Mouse (Mus musculus) heart, embryonic 13.5 days (tissue): ENCODE data around the gene Ccdc28b. TPM values are rescaled to one million over a fixed set of nuclear protein-coding genes. Genes with fewer than 3 reads are reported as not detected.

Experiments used
- ATAC-seq: fragments of 200-750 bp; cut with Nextera tagmentation; 2 replicates; pipeline ENCODE4 v1.8.0; 2017; ENCODE audit warnings: moderate TSS enrichment; ENCODE audit not compliant: insufficient number of reproducible peaks, low FRiP score, low TSS enrichment; ENCODE audit errors: extremely low read depth
- H3K27ac ChIP-seq: fragments of 300-500 bp; sonication (generic); replicated peaks from 2 replicates; pipeline ENCODE4 v1.5.1; 2015; ENCODE audit warnings: moderate library complexity, mild to moderate bottlenecking, inconsistent platforms
- H3K27me3 ChIP-seq: fragments of 300-500 bp; sonication (generic); replicated peaks from 2 replicates; pipeline ENCODE4 v1.6.1; 2015; ENCODE audit warnings: mild to moderate bottlenecking, inconsistent platforms
- H3K36me3 ChIP-seq: fragments of 300-500 bp; sonication (generic); 2 replicates; pipeline ENCODE4 v1.6.1; 2015; ENCODE audit warnings: mild to moderate bottlenecking, inconsistent platforms
- H3K4me1 ChIP-seq: fragments of 300-500 bp; sonication (generic); 2 replicates; pipeline ENCODE4 v1.6.1; 2015; ENCODE audit warnings: inconsistent platforms
- H3K4me2 ChIP-seq: fragments of 300-500 bp; sonication (generic); 2 replicates; pipeline ENCODE4 v1.6.1; 2015; ENCODE audit warnings: inconsistent platforms, mild to moderate bottlenecking, moderate library complexity
- H3K4me3 ChIP-seq: fragments of 300-500 bp; sonication (generic); 2 replicates; pipeline ENCODE4 v1.5.1; 2015; ENCODE audit warnings: moderate library complexity, mild to moderate bottlenecking, inconsistent platforms
- H3K9ac ChIP-seq: fragments of 300-500 bp; sonication (generic); 2 replicates; pipeline ENCODE4 v1.6.1; 2015; ENCODE audit warnings: inconsistent platforms, mild to moderate bottlenecking, moderate library complexity
- H3K9me3 ChIP-seq: fragments of 300-500 bp; sonication (generic); 2 replicates; pipeline ENCODE4 v1.6.1; 2016; ENCODE audit warnings: inconsistent platforms
- WGBS: fragments of 180-500 bp; shearing (Covaris S2); methylation state at CpG from one replicate; pipeline ENCODE4 v1.1.7; 2015; ENCODE audit warnings: mixed read lengths; 5-methylcytosine and 5-hydroxymethylcytosine counted together
- polyA plus RNA-seq: library from polyadenylated mRNA; unstranded; fragments of >200 nt; fragmentation: Nextera tagmentation; extraction: Ambion mirVana; gene quantifications from 2 replicates; pipeline ENCODE4 v1.2.1, GENCODE M21; 2015

The Ccdc28b gene
- polyA plus RNA-seq, 1 experiment from 2014 or later, result 41.1 TPM

GRCm38 (mm10) chr4:129640638-129641467, 17.1 kb upstream of the Ccdc28b start, which contains the start of gene Txlna:
Gene Txlna (minus strand): TSS chr4:129641065.
- under 1% methylated on average over 60 of the region's 60 CpGs for WGBS
- Histone ChIP-seq H3K4me3 (peak within 1 kb of the TSS; percentile 66), H3K9ac (peak within 1 kb of the TSS; percentile 91), H3K4me2 (peak within 1 kb of the TSS; percentile 87), H3K27me3 (no peaks in the 10 kb centered on the region), H3K36me3 (peaks cover 58% of the 10 kb centered on the region), H3K4me1 (peaks cover 28% of the 10 kb centered on the region), H3K9me3 (no peaks in the 10 kb centered on the region), H3K27ac (peak within 1 kb of the TSS; percentile 94)
- ATAC-seq, result peak; percentile 90

GRCm38 (mm10) chr4:129640101-129640637, 16.4 kb upstream of the Ccdc28b start:
- no peaks in the 10 kb centered on the region for H3K9me3 ChIP-seq
- peak overlapping the region; percentile 94 for H3K27ac ChIP-seq
- H3K36me3 ChIP-seq, result peaks cover 58% of the 10 kb centered on the region
- peaks cover 28% of the 10 kb centered on the region for H3K4me1 ChIP-seq
- H3K4me3 ChIP-seq, result peak overlapping the region; percentile 66
- peak overlapping the region; percentile 91 for H3K9ac ChIP-seq
- 6% methylated on average over 17 of the region's 17 CpGs for WGBS
- H3K4me2 ChIP-seq, result peak overlapping the region; percentile 87
- H3K27me3 ChIP-seq, result no peaks in the 10 kb centered on the region
- no peak for ATAC-seq

- no peak for ATAC-seq
- Histone ChIP-seq H3K9ac (peak overlapping the region; percentile 91), H3K9me3 (no peaks in the 10 kb centered on the region), H3K27ac (no peak overlapping the region), H3K36me3 (peaks cover 58% of the 10 kb centered on the region), H3K27me3 (no peaks in the 10 kb centered on the region), H3K4me2 (peak overlapping the region; percentile 87), H3K4me1 (peaks cover 28% of the 10 kb centered on the region), H3K4me3 (peak overlapping the region; percentile 66)
- WGBS, result 81% methylated on average over 15 of the region's 15 CpGs
These were observed 15.5 kb upstream of the Ccdc28b start for GRCm38 (mm10) chr4:129639221-129639620.

GRCm38 (mm10) chr4:129633852-129634251, 10.1 kb upstream of the Ccdc28b start:
- Histone ChIP-seq H3K27me3 (no peaks in the 10 kb centered on the region), H3K9ac (no peak overlapping the region), H3K4me3 (no peak overlapping the region), H3K27ac (no peak overlapping the region), H3K4me1 (peaks cover 9% of the 10 kb centered on the region), H3K4me2 (no peak overlapping the region), H3K36me3 (peaks cover 99% of the 10 kb centered on the region), H3K9me3 (no peaks in the 10 kb centered on the region)
- WGBS, result 84% methylated on average over 6 of the region's 6 CpGs
- ATAC-seq, result no peak

- no peaks in the 10 kb centered on the region for H3K27me3 ChIP-seq
- no peaks in the 10 kb centered on the region for H3K4me1 ChIP-seq
- no peak for ATAC-seq
- peaks cover 100% of the 10 kb centered on the region for H3K36me3 ChIP-seq
- no peaks in the 10 kb centered on the region for H3K9me3 ChIP-seq
- H3K9ac ChIP-seq, result no peak overlapping the region
- H3K27ac ChIP-seq, result no peak overlapping the region
- H3K4me2 ChIP-seq, result no peak overlapping the region
- 89% methylated on average over 12 of the region's 12 CpGs for WGBS
- no peak overlapping the region for H3K4me3 ChIP-seq
These were observed 8.1 kb upstream of the Ccdc28b start for GRCm38 (mm10) chr4:129631867-129632266.

GRCm38 (mm10) chr4:129630944-129631343, 7.2 kb upstream of the Ccdc28b start:
- Histone ChIP-seq H3K9ac (no peak overlapping the region), H3K4me1 (peaks cover under 1% of the 10 kb centered on the region; the same call in 1 of the 2 replicates), H3K4me2 (no peak overlapping the region), H3K27ac (no peak overlapping the region), H3K9me3 (no peaks in the 10 kb centered on the region), H3K27me3 (no peaks in the 10 kb centered on the region), H3K4me3 (no peak overlapping the region), H3K36me3 (peaks cover 100% of the 10 kb centered on the region)
- no peak for ATAC-seq
- 85% methylated on average over 4 of the region's 4 CpGs for WGBS

GRCm38 (mm10) chr4:129626035-129626434, 2.3 kb upstream of the Ccdc28b start:
- no peak overlapping the region for H3K27ac ChIP-seq
- ATAC-seq, result no peak
- H3K9ac ChIP-seq, result peak overlapping the region; percentile 92; the same call in 1 of the 2 replicates
- no peaks in the 10 kb centered on the region for H3K9me3 ChIP-seq
- H3K4me2 ChIP-seq, result no peak overlapping the region
- H3K36me3 ChIP-seq, result peaks cover 53% of the 10 kb centered on the region
- no peaks in the 10 kb centered on the region for H3K27me3 ChIP-seq
- no peak overlapping the region for H3K4me3 ChIP-seq
- 73% methylated on average over 6 of the region's 6 CpGs for WGBS
- H3K4me1 ChIP-seq, result peaks cover 36% of the 10 kb centered on the region

GRCm38 (mm10) chr4:129625496-129625895, 1.7 kb upstream of the Ccdc28b start:
- no peaks in the 10 kb centered on the region for H3K9me3 ChIP-seq
- peak overlapping the region; percentile 78; the same call in 1 of the 2 replicates for H3K4me3 ChIP-seq
- H3K27me3 ChIP-seq, result no peaks in the 10 kb centered on the region
- peaks cover 47% of the 10 kb centered on the region for H3K36me3 ChIP-seq
- WGBS, result 43% methylated on average over 4 of the region's 4 CpGs
- ATAC-seq, result no peak
- H3K9ac ChIP-seq, result peak overlapping the region; percentile 92
- peak overlapping the region; percentile 90 for H3K27ac ChIP-seq
- H3K4me2 ChIP-seq, result peak overlapping the region; percentile 88
- H3K4me1 ChIP-seq, result peaks cover 36% of the 10 kb centered on the region

- Histone ChIP-seq H3K9ac (peak overlapping the region; percentile 92), H3K36me3 (peaks cover 42% of the 10 kb centered on the region), H3K27me3 (no peaks in the 10 kb centered on the region), H3K27ac (peak overlapping the region; percentile 90), H3K9me3 (no peaks in the 10 kb centered on the region), H3K4me2 (peak overlapping the region; percentile 88), H3K4me1 (peaks cover 36% of the 10 kb centered on the region), H3K4me3 (peak overlapping the region; percentile 78)
- 1% methylated on average over 6 of the region's 6 CpGs for WGBS
- no peak for ATAC-seq
These were observed 1.3 kb upstream of the Ccdc28b start for GRCm38 (mm10) chr4:129625029-129625370.

- Histone ChIP-seq H3K27ac (peak overlapping the region; percentile 90), H3K4me1 (peaks cover 36% of the 10 kb centered on the region), H3K9me3 (no peaks in the 10 kb centered on the region), H3K4me3 (peak overlapping the region; percentile 78), H3K9ac (peak overlapping the region; percentile 92), H3K4me2 (peak overlapping the region; percentile 88), H3K27me3 (no peaks in the 10 kb centered on the region), H3K36me3 (peaks cover 37% of the 10 kb centered on the region)
- ATAC-seq, result peak; percentile 81
- WGBS, result under 1% methylated on average over 18 of the region's 18 CpGs
These were observed 708 bp upstream of the Ccdc28b start for GRCm38 (mm10) chr4:129624281-129625028.
